Mouse (Mus musculus): ENCODE data around the gene Lrrc32. TPM values are rescaled to one million over a fixed set of nuclear protein-coding genes. Genes with fewer than 3 reads are reported as not detected.
A peak's percentile ranks its signal among the peaks of the same experiment; 100 is the strongest.

Lrrc32 gene
- polyA plus RNA-seq (2012; rRNA removed), result 6.2 and 7.2 TPM in 2 replicates

GRCm38 (mm10) chr7:98489131-98489530, at the start of gene Lrrc32:
TSS of gene Lrrc32 (plus strand) at chr7:98489283.
- WGBS, result 37% methylated on average over 6 of the region's 6 CpGs
- DNase-seq, result no peak
- Histone ChIP-seq H3K36me3 (ENCODE audit: control insufficient read depth, insufficient read depth, low read length) (no peaks in the 10 kb centered on the region), H3K27ac (ENCODE audit: control insufficient read depth, insufficient read depth, low read length) (no peak within 1 kb of the TSS), H3K27me3 (ENCODE audit: control insufficient read depth, insufficient read depth, low read length) (no peaks in the 10 kb centered on the region), H3K4me3 (ENCODE audit: control insufficient read depth, insufficient read depth, low read length) (peak within 1 kb of the TSS; percentile 22), H3K4me1 (replicated peaks; ENCODE audit: control insufficient read depth, insufficient read depth, low read length) (peaks cover 49% of the 10 kb centered on the region)
- TF ChIP-seq POLR2A (IDR thresholded peaks at IDR 0.05; ENCODE audit: control insufficient read depth, extremely low read depth, insufficient read depth, low read length, poor library complexity) (no peak), CTCF (IDR thresholded peaks at IDR 0.05; ENCODE audit: borderline replicate concordance, control insufficient read depth, extremely low read depth, insufficient read depth, low read length, poor library complexity) (no peak)

GRCm38 (mm10) chr7:98439956-98440466, 49.1 kb upstream of the Lrrc32 start, which contains the start of gene Gucy2d:
TSS of gene Gucy2d (plus strand) at chr7:98440416.
- Histone ChIP-seq H3K36me3 (ENCODE audit: control insufficient read depth, insufficient read depth, low read length) (no peaks in the 10 kb centered on the region), H3K4me1 (replicated peaks; ENCODE audit: control insufficient read depth, insufficient read depth, low read length) (no peaks in the 10 kb centered on the region), H3K27ac (ENCODE audit: control insufficient read depth, insufficient read depth, low read length) (no peak within 1 kb of the TSS), H3K4me3 (ENCODE audit: control insufficient read depth, insufficient read depth, low read length) (no peak within 1 kb of the TSS), H3K27me3 (ENCODE audit: control insufficient read depth, insufficient read depth, low read length) (no peaks in the 10 kb centered on the region)
- TF ChIP-seq CTCF (IDR thresholded peaks at IDR 0.05; ENCODE audit: borderline replicate concordance, control insufficient read depth, extremely low read depth, insufficient read depth, low read length, poor library complexity), result no peak
- no peak for DNase-seq
- WGBS, result 68% methylated on average over 10 of the region's 10 CpGs

- Histone ChIP-seq H3K27ac (ENCODE audit: control insufficient read depth, insufficient read depth, low read length) (no peak overlapping the region), H3K27me3 (ENCODE audit: control insufficient read depth, insufficient read depth, low read length) (no peaks in the 10 kb centered on the region), H3K36me3 (ENCODE audit: control insufficient read depth, insufficient read depth, low read length) (no peaks in the 10 kb centered on the region), H3K4me3 (ENCODE audit: control insufficient read depth, insufficient read depth, low read length) (no peak overlapping the region), H3K4me1 (replicated peaks; ENCODE audit: control insufficient read depth, insufficient read depth, low read length) (no peaks in the 10 kb centered on the region)
- TF ChIP-seq CTCF (IDR thresholded peaks at IDR 0.05; ENCODE audit: borderline replicate concordance, control insufficient read depth, extremely low read depth, insufficient read depth, low read length, poor library complexity) (no peak), POLR2A (IDR thresholded peaks at IDR 0.05; ENCODE audit: control insufficient read depth, extremely low read depth, insufficient read depth, low read length, poor library complexity) (no peak)
- WGBS, result 87% methylated on average over 3 of the region's 3 CpGs
- no peak for DNase-seq
Measured at GRCm38 (mm10) chr7:98446873-98447272, 42.2 kb upstream of the Lrrc32 start.

- Histone ChIP-seq H3K27ac (ENCODE audit: control insufficient read depth, insufficient read depth, low read length) (no peak overlapping the region), H3K27me3 (ENCODE audit: control insufficient read depth, insufficient read depth, low read length) (no peaks in the 10 kb centered on the region), H3K36me3 (ENCODE audit: control insufficient read depth, insufficient read depth, low read length) (no peaks in the 10 kb centered on the region), H3K4me3 (ENCODE audit: control insufficient read depth, insufficient read depth, low read length) (no peak overlapping the region), H3K4me1 (replicated peaks; ENCODE audit: control insufficient read depth, insufficient read depth, low read length) (no peaks in the 10 kb centered on the region)
- peak; percentile 34 for DNase-seq
- 73% methylated on average over 11 of the region's 11 CpGs for WGBS
- no peak for TF ChIP-seq CTCF (IDR thresholded peaks at IDR 0.05; ENCODE audit: borderline replicate concordance, control insufficient read depth, extremely low read depth, insufficient read depth, low read length, poor library complexity)
- TF ChIP-seq POLR2A (IDR thresholded peaks at IDR 0.05; ENCODE audit: control insufficient read depth, extremely low read depth, insufficient read depth, low read length, poor library complexity), result no peak
Measured at GRCm38 (mm10) chr7:98447585-98448308, 41.3 kb upstream of the Lrrc32 start.

- WGBS, result 90% methylated on average over 5 of the region's 5 CpGs
- H3K27ac ChIP-seq (ENCODE audit: control insufficient read depth, insufficient read depth, low read length), result no peak overlapping the region
Measured at GRCm38 (mm10) chr7:98448309-98448630, 40.8 kb upstream of the Lrrc32 start.

GRCm38 (mm10) chr7:98449696-98450095, 39.4 kb upstream of the Lrrc32 start:
- WGBS, result 96% methylated on average over 9 of the region's 9 CpGs
- Histone ChIP-seq H3K27ac (ENCODE audit: control insufficient read depth, insufficient read depth, low read length) (no peak overlapping the region), H3K36me3 (ENCODE audit: control insufficient read depth, insufficient read depth, low read length) (no peaks in the 10 kb centered on the region), H3K4me3 (ENCODE audit: control insufficient read depth, insufficient read depth, low read length) (no peak overlapping the region), H3K27me3 (ENCODE audit: control insufficient read depth, insufficient read depth, low read length) (no peaks in the 10 kb centered on the region), H3K4me1 (replicated peaks; ENCODE audit: control insufficient read depth, insufficient read depth, low read length) (no peaks in the 10 kb centered on the region)
- no peak for DNase-seq
- TF ChIP-seq CTCF (IDR thresholded peaks at IDR 0.05; ENCODE audit: borderline replicate concordance, control insufficient read depth, extremely low read depth, insufficient read depth, low read length, poor library complexity), result no peak
- TF ChIP-seq POLR2A (IDR thresholded peaks at IDR 0.05; ENCODE audit: control insufficient read depth, extremely low read depth, insufficient read depth, low read length, poor library complexity), result no peak

More at GRCm38 (mm10) chr7:98448309-98448630, 40.8 kb upstream of the Lrrc32 start:
- TF ChIP-seq POLR2A (IDR thresholded peaks at IDR 0.05; ENCODE audit: control insufficient read depth, extremely low read depth, insufficient read depth, low read length, poor library complexity), result no peak
- no peak for TF ChIP-seq CTCF (IDR thresholded peaks at IDR 0.05; ENCODE audit: borderline replicate concordance, control insufficient read depth, extremely low read depth, insufficient read depth, low read length, poor library complexity)
- no peak for DNase-seq
- Histone ChIP-seq H3K4me1 (replicated peaks; ENCODE audit: control insufficient read depth, insufficient read depth, low read length) (no peaks in the 10 kb centered on the region), H3K27me3 (ENCODE audit: control insufficient read depth, insufficient read depth, low read length) (no peaks in the 10 kb centered on the region), H3K36me3 (ENCODE audit: control insufficient read depth, insufficient read depth, low read length) (no peaks in the 10 kb centered on the region), H3K4me3 (ENCODE audit: control insufficient read depth, insufficient read depth, low read length) (no peak overlapping the region)

All from thymus, adult 2 months (tissue).